Mouse (Mus musculus) right cerebral cortex, adult 18-20 months (tissue): ENCODE measurements around the gene Myl6.
A peak's percentile ranks its signal among the peaks of the same experiment; 100 is the strongest.
"Not testable (repeated sequence)": the region's sequence is repeated elsewhere in the genome, so short reads cannot be mapped to it uniquely, and the experiment has no call there.

Experiments used
- DNase-seq: peaks from one replicate; pipeline ENCODE4 v3.0.0; 2022; ENCODE audit warnings: mixed read lengths

The Myl6 gene

DNA sequence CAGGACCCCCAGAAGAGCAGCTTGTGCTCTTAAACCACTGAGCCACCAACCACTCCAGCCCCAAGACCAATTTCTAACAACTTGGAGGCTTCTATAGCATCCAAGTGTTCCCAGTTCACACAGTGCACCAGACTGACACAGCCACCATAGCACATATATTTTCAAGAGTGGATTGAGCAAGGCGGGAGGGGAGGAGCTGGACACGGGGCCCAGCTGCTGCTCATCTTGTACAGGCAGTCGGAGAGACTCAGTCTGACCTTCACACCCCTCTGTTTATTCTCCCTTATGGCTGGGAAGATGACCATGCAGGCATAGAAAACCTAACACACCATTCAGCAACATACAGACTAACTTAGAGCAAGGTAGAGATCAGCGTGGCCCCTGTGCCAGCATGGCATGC lies 15.9 kb upstream of the Myl6 start:
- no peak for DNase-seq

DNA sequence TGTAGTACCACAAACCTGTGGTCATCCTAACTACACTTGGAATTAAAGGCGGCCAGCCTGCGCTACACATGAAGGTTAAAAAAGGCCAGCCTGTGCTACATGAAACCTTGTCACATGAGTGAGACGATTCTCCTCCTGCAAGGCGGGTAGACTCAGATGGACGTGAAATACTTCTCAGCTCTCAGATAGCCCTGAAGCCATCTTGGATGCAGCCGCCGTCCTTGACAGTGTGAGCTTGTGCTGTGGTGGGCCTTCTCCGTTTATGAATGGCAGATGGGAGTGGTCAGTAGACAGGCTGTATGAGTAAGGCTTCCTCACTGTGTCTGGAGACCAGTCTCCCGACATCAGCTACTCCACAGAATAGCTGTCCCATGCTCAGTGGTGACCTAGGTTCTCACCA lies 15.3 kb upstream of the Myl6 start:
- DNase-seq = no peak

DNA sequence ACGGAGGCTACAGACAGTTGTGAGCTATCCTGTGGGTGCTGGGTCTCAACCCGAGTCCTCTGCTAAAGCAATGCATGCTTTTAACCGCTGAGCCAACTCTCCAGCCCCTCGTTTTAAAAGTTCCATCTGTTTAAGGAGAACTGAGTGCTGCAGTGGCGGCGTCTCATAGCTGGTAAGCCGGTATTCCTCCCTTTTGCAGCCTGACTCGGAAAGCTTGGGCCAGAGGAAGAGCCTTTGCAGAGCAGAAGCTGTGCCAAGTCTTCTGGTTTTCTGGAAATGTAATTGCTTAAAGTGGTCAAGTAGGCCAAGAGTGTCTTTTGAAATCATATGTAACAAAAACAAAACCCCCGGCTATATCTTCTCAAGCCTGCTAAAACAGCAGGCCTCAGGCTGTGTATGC lies 14.3 kb upstream of the Myl6 start:
- no peak for DNase-seq

DNA sequence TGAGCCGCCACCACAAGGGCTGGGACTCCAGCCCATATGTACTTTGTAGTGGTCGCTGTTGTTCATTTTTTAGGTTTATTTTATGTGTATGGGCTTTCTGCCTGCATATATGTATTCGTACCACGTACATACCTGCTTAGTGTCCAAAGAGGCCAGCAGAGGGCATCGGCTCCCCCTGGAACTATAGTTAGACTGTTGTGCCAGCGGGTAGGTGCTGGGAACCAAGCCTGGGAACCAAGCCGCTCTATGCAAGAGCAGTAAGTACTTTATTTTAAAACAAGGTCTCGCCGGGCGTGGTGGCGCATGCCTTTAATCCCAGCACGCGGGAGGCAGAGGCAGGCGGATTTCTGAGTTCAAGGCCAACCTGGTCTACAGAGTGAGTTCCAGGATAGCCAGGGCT lies 12.0 kb upstream of the Myl6 start:
- no peak for DNase-seq

DNA sequence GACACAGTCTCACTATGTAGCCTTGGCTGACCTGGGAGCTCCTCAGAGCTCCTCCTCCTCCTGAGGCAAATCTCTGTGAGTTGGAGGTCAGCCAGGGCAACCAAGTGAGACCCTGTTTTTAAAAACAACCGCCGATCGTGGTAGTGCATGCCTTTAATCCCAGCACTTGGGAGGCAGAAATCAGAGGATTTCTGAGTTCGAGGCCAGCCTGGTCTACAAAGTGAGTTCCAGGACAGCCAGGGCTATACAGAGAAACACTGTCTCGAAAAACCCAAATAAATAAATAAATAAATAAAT lies 11.4 kb upstream of the Myl6 start:
- DNase-seq = not testable (repeated sequence)

DNA sequence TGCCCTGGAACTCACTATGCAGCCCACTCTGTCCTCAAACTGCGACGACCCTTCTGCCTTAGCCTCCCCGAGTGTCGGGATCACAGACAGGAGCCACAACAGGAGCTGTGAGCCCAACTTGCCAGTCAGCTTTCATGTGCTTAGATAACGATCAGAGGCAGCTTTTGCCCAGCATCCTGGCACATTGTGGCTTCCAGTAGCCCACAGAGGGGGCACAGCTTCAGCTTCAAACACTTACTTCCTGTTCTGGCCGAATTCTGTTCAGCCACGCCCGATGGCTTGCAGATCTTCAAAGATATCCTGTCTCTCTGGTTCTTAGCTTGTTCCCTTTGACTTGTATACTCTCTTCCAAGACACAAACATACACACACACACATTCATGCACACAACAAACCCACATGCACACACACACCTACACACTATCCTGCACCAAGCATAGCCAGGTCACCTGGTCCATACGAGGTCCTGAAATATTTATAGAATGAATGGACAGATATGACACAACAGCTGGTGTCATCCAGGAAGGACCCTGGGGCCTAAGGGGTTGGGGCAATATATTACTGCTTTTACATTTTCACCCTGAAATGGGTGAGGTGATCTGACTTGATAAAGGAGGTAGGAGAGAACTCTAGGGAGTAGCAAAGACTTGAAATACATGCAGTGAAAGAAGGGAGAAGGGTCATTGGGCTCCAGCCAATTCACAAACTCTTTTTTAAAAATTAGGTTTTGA lies 10.9 kb upstream of the Myl6 start:
- DNase-seq = no peak

DNA sequence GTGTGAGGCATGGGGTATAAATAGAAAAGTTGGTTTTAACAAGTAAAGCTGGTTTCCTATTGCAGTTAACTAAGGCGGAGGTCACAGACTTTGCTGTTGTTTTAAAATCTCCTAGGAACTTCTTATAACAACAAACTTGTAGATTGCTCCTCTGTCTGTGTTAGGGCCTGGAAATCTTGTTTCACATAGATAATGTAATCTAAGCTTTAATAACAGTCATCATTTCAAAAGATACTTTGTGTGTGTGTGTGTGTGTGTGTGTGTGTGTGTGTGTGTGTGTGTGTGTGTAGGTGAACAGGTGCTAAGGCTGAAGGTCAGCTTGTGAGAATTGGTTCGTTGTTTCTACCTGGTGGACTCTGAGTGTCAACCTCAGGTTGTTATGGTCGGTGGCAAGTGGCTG lies 10.1 kb upstream of the Myl6 start:
- no peak for DNase-seq

DNA sequence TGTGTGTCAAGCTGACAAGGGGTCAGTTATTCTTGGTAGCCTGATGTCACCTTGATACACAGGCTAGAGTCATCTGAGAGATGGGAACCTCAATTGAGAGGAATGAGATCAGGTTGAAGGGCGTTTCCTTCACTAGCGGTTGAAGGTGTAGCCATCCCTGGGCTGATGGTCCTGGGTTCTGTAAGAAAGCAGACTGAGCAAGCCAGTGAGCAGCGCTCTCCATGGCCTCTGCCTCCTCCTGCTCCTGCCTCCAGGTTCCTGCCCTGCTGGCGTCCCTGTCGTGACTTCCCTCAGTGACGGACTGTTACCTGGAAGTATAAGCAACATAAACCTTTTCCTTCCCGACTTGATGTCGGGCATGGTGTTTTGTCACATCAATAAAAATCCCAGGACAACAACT lies 9.6 kb upstream of the Myl6 start:
- DNase-seq = no peak

DNA sequence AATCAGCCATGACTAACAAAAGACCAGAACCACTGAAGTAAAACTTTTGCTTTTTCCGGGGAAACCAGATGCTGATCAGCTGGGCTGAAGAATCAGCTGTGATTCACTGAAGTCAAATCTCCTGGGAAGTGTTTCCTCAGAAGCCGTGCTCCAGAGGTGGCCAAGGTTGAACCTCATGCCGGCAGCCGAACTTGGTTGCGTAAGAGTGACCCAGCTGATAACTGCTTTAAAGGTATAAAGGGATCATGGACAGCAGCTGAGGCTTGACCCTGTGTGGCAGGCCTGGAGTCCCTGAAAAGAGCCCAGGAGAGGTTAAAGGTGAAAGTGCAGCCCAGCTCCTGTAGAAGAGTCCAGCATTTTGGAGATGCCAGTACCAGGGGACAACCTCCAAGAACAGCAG lies 8.4 kb upstream of the Myl6 start:
- no peak for DNase-seq

DNA sequence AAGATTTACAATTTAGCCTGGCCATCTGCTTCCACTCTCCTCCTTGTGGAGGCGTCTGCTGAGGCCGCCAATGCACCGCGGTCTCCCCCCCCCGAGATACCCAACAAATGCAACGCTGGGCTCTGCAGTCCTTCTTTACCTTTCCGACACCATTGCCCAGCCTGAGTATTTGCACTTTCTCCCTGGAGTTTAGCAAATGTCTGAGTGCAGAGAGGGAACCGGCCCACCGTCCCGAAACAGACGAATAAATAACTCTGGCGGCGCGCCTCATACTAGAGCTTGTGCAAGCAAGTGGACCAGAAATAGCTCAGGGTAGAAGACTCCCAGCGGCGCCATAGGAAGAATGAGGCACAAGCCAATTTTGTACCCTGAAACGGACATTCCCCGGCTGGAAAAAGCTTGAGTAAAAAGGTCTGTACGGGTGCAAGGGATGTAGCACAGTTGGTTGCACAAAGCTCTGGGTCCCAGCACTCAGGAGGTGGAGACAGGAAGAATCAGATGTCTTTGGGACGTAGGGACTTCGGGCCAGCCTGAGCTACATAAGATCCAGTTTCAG lies 5.2 kb upstream of the Myl6 start:
- DNase-seq = peak; percentile 58

DNA sequence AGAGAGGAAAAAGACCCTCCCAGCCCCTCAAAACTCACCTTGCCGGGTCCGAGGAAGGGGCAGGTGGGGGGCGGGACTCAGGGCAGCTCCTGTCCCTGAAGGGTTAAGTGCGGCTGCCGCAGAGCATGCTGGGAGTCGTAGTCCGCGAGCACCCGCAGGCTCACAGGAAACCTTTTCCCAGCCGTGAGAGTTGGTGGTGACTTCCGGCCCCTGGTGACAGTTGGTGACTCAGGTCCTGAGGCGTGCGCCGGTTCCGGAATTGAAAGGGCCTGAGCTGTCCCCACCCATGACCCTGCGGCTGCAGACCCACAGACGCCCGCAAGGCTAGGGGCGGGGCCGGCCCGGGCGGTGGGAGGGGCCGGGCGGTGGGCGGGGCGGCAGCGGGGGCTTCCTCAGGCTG lies 4.6 kb upstream of the Myl6 start, which contains the start of gene Myl6b:
Gene Myl6b (minus strand): TSS at position 96 of the 400 bp plus-strand sequence.
- peak; percentile 97 for DNase-seq

DNA sequence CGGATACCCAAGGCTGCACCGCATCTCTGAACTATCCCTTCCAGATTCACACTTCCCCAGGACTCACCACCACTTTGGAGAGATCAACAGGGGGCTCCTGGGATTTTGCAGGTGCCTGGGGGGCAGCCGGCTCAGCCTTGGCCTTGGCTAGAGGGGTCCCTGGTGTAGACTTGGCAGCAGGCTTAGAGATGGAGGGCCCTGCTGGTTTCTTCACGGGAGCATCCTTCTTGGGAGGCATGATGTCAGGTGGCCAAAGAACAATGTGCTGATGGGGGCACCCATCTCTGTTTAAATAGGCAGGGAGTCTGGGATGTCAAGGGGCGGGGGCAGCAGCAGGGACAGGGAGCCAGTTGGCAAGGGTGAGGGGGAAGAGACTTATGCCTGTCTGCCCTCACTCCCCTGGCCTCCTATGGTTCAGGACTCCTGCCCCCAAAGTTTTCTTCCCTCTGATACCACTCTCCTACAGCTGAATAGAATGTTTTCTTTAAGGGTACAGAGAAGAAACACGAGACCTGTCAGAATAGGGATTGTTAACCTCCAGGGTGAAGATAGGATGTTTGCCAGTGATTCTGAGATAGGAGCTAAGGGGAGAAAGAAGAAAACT lies 3.3 kb upstream of the Myl6 start:
- DNase-seq = no peak

DNA sequence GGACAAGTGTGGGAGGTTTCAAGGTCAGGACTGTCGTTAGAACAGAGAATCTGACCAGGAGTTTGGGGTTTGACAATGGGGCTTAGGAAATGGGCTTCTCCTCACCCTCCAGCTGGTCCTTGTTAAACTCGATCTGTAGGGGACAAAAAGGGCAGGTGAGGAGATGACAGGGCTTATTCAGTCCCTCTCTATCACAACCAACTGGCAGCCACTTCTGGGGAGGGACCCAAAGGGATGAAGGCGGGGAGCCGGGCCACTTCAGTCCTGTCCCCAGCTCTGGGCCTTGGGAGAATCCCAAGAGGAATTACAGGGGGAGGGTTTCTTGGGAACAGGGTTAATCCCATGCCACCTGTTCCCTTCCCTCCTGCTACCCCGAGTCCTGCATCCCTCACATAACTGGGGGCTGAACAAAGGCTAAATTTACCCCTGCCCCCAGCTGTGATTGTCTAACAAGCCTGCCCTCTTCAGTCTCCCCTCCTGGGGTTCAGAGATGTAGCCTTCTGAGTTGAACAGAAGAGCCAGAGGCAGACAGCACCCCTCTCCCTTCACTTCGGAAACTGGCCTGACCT lies 2.6 kb upstream of the Myl6 start:
- DNase-seq = no peak

DNA sequence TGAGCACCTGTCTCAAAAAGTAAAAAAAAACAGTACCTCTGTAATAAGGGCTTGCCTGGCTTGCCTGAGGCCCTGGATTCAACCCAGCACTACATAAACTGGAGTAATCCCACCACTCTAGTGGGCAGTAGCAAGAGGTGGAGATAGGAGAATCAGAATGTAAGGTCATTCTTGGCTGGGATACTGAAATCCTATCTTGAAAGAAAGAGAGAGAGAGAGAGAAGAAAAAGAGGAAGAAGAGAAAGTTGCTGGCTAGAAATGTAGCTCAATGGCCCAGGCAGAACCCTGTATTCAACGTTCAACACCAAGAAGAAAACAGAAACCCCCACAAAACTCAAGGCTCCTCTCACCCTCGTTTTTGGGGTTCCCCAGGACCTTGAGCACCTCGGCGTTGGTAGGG lies 2.0 kb upstream of the Myl6 start:
- DNase-seq = no peak

DNA sequence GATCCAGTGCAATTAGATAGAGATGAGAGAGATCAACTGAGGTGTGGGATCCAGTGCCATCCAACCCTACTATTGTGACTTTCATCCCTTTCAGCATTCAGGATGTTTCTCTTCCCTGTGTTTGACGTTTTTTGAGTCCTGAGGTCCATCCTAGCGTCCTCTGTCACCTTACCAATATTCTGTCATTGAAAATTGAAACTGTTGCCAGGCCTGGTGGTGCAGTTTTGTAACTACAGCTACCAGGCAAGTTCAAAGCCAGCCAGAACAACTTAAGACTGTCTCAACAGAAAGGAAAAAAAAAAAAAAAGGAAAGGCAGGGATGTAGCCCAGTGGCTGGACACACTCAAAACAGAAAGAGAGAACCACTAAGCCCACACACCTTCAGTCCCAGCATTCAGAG lies 1.3 kb upstream of the Myl6 start:
- DNase-seq = no peak

DNA sequence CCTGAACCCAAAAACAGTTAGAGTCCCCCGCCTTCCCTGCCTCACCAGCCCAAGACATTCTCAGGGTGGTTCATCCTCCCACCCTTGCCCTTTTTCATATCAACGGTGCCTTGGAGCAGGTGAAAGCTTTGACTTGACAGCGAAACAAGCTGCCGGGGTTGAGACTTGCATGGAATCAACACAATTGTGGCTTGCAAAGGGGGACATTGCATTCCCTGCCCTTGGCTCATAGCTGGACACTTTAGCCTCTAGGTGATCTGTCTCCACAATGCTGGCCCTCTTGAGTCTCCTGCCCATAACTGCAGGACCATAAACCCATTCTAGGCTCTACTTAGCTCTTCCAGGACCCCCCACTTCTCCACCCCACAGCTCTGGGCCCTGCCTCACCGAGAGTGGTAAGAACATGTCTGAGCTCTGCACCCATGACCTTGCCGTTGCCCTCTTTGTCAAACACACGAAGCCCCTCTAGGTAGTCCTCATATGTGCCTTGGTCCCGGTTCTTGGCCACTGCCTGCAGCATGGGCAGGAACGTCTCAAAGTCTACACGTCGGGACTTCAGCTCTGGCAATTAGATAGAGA lies 811 bp upstream of the Myl6 start:
- no peak for DNase-seq

DNA sequence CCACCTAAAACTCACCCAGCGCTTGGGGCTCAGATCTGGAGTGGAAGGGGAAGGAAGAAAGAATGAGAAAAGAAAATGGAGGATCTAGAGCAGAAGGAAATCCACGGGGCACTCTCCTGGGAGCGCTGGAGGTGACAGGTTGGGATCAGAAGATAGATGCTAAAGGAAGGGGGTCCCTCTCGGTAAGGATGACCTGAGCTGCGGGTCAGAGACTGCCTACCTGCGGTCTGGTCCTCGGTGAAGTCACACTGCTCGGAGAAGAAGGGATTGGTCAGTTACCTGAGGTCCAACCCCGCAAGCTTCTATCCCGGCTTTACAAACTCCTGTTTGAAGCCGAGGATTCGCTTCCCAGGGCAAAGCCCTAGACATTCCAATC lies 638 bp downstream of the Myl6 start:
- DNase-seq = no peak

DNA sequence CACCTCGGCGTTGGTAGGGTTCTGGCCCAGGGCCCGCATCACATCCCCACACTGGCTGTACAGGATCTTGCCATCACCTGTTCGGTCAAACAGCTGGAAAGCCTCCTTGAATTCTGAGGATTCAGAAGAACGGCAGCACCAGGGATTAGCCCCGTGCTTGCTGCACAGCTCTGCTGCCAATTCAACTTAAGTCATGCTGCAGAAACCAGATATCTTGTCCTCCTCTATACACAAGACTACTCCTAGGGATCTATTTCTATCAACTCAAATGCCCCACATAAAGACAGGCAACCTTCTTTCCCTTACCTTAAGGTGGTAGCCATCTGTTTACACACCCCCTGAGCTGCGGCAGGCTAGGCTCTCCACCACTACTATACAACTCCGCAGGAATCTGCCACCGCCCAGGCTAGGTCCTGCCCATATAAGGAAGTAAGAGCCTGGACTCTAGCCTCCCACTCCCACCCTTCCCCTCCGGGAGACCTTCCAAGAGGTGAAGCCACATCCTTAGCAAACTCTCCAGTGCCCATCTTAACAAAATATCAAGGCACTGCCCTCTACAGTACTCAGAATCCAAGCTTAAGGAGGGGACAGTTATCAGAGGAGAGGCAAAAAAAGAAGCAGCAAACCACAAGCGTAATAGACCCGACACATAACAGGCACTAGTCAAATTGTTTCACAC lies 1.2 kb downstream of the Myl6 start:
- peak; percentile 73 for DNase-seq

DNA sequence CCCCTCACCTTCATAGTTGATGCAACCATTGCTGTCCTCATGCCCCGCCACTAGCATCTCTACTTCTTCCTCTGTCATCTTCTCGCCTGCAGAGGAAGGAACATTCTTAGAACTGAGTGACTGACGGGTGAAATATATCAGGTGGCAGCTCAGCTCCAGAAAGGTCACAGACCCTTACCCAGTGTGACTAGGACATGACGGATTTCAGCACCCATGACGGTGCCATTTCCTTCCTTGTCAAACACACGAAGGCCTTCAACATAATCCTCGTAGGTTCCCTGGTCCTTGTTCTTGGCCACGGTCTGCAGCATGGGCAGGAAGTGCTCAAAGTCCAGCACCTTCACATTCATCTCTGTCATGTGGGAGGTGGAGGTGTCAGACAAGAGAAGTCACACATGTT lies 1.9 kb downstream of the Myl6 start:
- not testable (repeated sequence) for DNase-seq

DNA sequence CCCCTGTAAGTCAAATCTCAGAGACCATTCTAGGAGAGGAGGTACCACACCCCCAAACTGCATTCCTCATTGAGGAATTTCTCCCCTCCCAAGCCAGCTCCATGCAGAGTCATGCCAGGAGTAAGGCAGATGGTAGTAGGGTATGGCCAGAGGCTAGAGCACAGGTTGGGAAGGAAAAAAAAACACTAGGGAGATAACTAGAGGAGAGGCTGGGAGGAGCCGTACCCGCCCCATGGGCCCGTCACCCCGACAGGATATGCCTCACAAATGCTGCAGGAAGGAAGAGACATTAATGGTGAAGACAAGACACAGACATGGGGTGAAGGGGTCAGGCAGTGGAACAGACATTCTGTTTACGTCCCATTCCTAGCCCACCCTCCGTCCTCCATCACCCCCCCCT lies 2.5 kb downstream of the Myl6 start:
- DNase-seq = no peak

DNA sequence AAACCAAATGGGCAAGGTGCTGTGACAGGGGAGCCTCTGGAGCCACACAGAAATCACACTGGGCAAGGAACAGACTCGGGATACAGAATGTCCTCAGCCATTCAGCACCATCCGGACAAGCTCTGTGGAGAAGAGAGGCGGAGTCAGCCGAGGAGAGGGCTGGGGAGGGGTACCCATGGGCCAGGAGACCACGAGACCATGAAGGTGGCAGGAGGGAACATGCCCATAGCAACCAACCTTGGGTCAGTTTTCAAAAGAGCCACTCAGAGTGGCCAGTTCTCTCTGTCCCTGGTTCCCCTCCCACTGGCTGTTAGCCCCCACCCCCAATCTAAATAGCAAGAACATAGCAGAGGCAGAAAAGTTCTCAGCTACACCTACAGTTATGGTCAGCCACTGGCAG lies 3.0 kb downstream of the Myl6 start:
- DNase-seq = no peak

DNA sequence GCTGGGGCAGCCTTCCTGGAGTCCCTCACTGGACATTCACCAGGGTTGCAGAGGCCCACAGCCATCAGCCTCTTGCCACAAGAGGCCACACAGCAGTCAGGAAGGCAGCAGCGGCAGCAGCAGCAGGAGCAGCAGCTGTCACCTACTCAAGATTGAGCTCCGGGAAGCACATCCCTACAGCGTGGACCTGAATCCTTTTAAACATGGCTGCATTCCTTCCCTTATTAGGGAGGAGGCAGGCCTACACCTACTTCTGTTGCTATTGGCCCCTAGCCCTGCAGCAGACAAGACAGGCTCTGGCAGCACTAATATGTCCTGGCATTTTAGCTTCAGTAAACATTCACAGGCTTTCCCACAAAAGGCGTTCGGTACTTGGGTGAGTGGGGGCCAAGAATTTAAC lies 3.7 kb downstream of the Myl6 start:
- no peak for DNase-seq

DNA sequence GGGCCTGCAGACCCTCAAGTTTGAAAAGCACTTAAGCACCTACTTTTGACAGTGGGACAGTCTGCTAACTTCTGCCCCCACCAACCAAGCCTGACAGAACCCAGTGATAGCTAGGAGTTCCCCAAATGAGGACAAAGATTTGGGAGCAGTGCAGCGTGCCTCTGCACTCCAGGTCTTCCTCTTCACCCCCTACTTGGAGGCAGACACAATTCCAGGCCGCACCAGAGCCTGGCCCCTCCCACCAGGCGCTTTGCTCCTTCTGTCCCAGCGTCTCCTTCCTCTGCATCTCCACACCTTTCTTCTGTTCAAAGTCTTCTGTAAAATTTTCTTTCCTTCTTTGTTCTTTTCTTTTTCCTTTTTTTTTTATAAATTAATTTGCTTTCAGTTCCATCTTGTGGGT lies 4.2 kb downstream of the Myl6 start:
- no peak for DNase-seq

DNA sequence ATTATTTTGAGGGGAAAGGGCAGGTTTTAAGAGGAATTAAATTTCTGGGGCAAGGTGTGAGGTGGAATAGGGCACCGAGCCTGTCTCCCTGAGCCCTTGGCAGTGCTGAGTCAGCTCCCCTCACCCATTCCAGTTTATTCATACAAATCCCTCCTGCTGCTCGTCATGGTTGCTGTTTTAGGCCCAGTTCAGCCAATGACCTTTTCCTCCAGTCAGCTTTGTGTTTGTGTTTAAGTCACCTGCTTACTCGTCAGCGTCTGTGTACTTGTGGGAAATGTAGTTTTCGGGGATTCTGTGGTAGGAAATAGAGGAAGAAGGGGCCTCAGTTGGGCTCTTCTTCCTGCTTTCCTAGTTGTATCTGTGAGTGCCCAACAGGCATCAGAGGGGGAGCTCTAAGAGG lies 4.6 kb downstream of the Myl6 start:
- DNase-seq = no peak
